Mouse (Mus musculus): Measurements from ENCODE around the gene Adamts7. TPM values are rescaled to one million over a fixed set of nuclear protein-coding genes. Genes with fewer than 3 reads are reported as not detected.
A peak's percentile ranks its signal among the peaks of the same experiment; 100 is the strongest.

Gene Adamts7
- total and polyA plus RNA-seq, 2 experiments from 2014 or later = 8.3 to 34.4 TPM

DNA sequence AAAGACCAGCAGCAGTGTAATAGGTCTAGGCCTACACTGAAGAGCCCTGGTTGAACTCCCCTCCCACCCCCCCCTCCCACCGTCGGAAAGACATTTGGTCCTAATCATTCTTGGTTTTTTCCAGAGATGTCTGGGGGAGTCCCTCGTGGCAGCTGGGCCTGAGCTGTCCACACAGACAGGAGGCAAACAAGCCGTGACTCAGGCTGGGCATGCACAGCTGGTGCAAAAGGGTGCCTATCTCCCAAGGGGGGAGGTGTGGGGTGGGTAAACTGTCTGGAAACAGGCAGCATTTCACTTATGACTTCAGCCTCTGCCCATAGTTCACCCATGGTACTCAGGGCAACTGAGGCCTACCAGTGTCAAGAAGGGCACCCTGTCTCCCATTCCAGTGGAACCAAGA is 38.7 kb downstream of the Adamts7 start:
- TF ChIP-seq CTCF (IDR thresholded peaks at IDR 0.05; ENCODE audit: low read depth) (no peak), EP300 (IDR thresholded peaks at IDR 0.05; ENCODE audit: low read depth) (no peak)
- Histone ChIP-seq H3K9ac (replicated peaks; ENCODE audit: low read depth, low read length) (no peak overlapping the region), H3K27me3 (ENCODE audit: control insufficient read depth, insufficient read depth, low read length) (no peaks in the 10 kb centered on the region), H3K36me3 (replicated peaks; ENCODE audit: control insufficient read depth, insufficient read depth, low read length) (0 out of 2 replicates have a peak, but pooled peaks cover 28% of the 10 kb centered on the region), H3K27ac (ENCODE audit: low read depth) (no peak overlapping the region), H3K4me2 (ENCODE audit: low read depth, low read length) (no peak overlapping the region), H3K9me3 (replicated peaks; ENCODE audit: control insufficient read depth, low read length) (no peaks in the 10 kb centered on the region), H3K4me3 (ENCODE audit: low read depth, low read length) (no peak overlapping the region), H3K4me1 (ENCODE audit: control insufficient read depth, insufficient read depth) (peaks cover 29% of the 10 kb centered on the region)
- WGBS = 49% methylated on average over 4 of the region's 4 CpGs
- no peak for ATAC-seq (ENCODE audit: insufficient read depth, low read depth)
- DNase-seq (ENCODE audit: low spot score) = no peak

GRCm38 (mm10) chr9:90203233-90203632 is 40.4 kb downstream of the Adamts7 start:
- DNase-seq (ENCODE audit: low spot score) (no peak), ATAC-seq (ENCODE audit: insufficient read depth, low read depth) (no peak)
- 89% methylated on average over 5 of the region's 5 CpGs for WGBS
- Histone ChIP-seq H3K4me3 (ENCODE audit: low read depth, low read length) (no peak overlapping the region), H3K9me3 (replicated peaks; ENCODE audit: control insufficient read depth, low read length) (no peaks in the 10 kb centered on the region), H3K9ac (replicated peaks; ENCODE audit: low read depth, low read length) (no peak overlapping the region), H3K36me3 (replicated peaks; ENCODE audit: control insufficient read depth, insufficient read depth, low read length) (peaks cover 28% of the 10 kb centered on the region; the same call in 1 of the 2 replicates), H3K4me1 (ENCODE audit: control insufficient read depth, insufficient read depth) (peaks cover 16% of the 10 kb centered on the region), H3K4me2 (ENCODE audit: low read depth, low read length) (no peak overlapping the region), H3K27ac (ENCODE audit: low read depth) (no peak overlapping the region), H3K27me3 (ENCODE audit: control insufficient read depth, insufficient read depth, low read length) (no peaks in the 10 kb centered on the region)
- TF ChIP-seq CTCF (IDR thresholded peaks at IDR 0.05; ENCODE audit: low read depth) (no peak), EP300 (IDR thresholded peaks at IDR 0.05; ENCODE audit: low read depth) (no peak)

GRCm38 (mm10) chr9:90204396-90204915 is 41.6 kb downstream of the Adamts7 start:
- no peak overlapping the region for H3K4me2 ChIP-seq (ENCODE audit: low read depth, low read length)
- no peak overlapping the region for H3K4me3 ChIP-seq (ENCODE audit: low read depth, low read length)
- ATAC-seq (ENCODE audit: insufficient read depth, low read depth) = peak; percentile 37; the same call in 1 of the 2 replicates
- peaks cover 32% of the 10 kb centered on the region for H3K36me3 ChIP-seq (replicated peaks; ENCODE audit: control insufficient read depth, insufficient read depth, low read length)
- H3K4me1 ChIP-seq (ENCODE audit: control insufficient read depth, insufficient read depth) = peaks cover 4% of the 10 kb centered on the region
- H3K27ac ChIP-seq (ENCODE audit: low read depth) = no peak overlapping the region
- DNase-seq (ENCODE audit: low spot score) = no peak
- 52% methylated on average over 8 of the region's 8 CpGs for WGBS
- H3K9me3 ChIP-seq (replicated peaks; ENCODE audit: control insufficient read depth, low read length) = no peaks in the 10 kb centered on the region
- no peaks in the 10 kb centered on the region for H3K27me3 ChIP-seq (ENCODE audit: control insufficient read depth, insufficient read depth, low read length)
- no peak overlapping the region for H3K9ac ChIP-seq (replicated peaks; ENCODE audit: low read depth, low read length)
- peak; percentile 46 for TF ChIP-seq CTCF (IDR thresholded peaks at IDR 0.05; ENCODE audit: low read depth)
- TF ChIP-seq EP300 (IDR thresholded peaks at IDR 0.05; ENCODE audit: low read depth) = no peak

GRCm38 (mm10) chr9:90206500-90206899 is 43.6 kb downstream of the Adamts7 start:
- no peaks in the 10 kb centered on the region for H3K27me3 ChIP-seq (ENCODE audit: control insufficient read depth, insufficient read depth, low read length)
- no peak overlapping the region for H3K4me3 ChIP-seq (ENCODE audit: low read depth, low read length)
- H3K9me3 ChIP-seq (replicated peaks; ENCODE audit: control insufficient read depth, low read length) = no peaks in the 10 kb centered on the region
- TF ChIP-seq EP300 (IDR thresholded peaks at IDR 0.05; ENCODE audit: low read depth) = no peak
- peak; percentile 95 for TF ChIP-seq CTCF (IDR thresholded peaks at IDR 0.05; ENCODE audit: low read depth)
- ATAC-seq (ENCODE audit: insufficient read depth, low read depth) (0 out of 2 replicates have a peak, but pooled peaks have one; percentile 34), DNase-seq (ENCODE audit: low spot score) (peak; percentile 66)
- WGBS = 36% methylated on average over 2 of the region's 2 CpGs
- peaks cover 29% of the 10 kb centered on the region for H3K36me3 ChIP-seq (replicated peaks; ENCODE audit: control insufficient read depth, insufficient read depth, low read length)
- no peak overlapping the region for H3K4me2 ChIP-seq (ENCODE audit: low read depth, low read length)
- H3K4me1 ChIP-seq (ENCODE audit: control insufficient read depth, insufficient read depth) = no peaks in the 10 kb centered on the region
- no peak overlapping the region for H3K9ac ChIP-seq (replicated peaks; ENCODE audit: low read depth, low read length)
- no peak overlapping the region for H3K27ac ChIP-seq (ENCODE audit: low read depth)

GRCm38 (mm10) chr9:90207808-90208207 is 44.9 kb downstream of the Adamts7 start:
- Histone ChIP-seq H3K4me3 (ENCODE audit: low read depth, low read length) (no peak overlapping the region), H3K27me3 (ENCODE audit: control insufficient read depth, insufficient read depth, low read length) (no peaks in the 10 kb centered on the region), H3K9me3 (replicated peaks; ENCODE audit: control insufficient read depth, low read length) (no peaks in the 10 kb centered on the region), H3K4me2 (ENCODE audit: low read depth, low read length) (no peak overlapping the region), H3K9ac (replicated peaks; ENCODE audit: low read depth, low read length) (no peak overlapping the region), H3K27ac (ENCODE audit: low read depth) (no peak overlapping the region), H3K4me1 (ENCODE audit: control insufficient read depth, insufficient read depth) (no peaks in the 10 kb centered on the region), H3K36me3 (replicated peaks; ENCODE audit: control insufficient read depth, insufficient read depth, low read length) (peaks cover 23% of the 10 kb centered on the region)
- 85% methylated on average over 8 of the region's 8 CpGs for WGBS
- TF ChIP-seq CTCF (IDR thresholded peaks at IDR 0.05; ENCODE audit: low read depth) = no peak
- TF ChIP-seq EP300 (IDR thresholded peaks at IDR 0.05; ENCODE audit: low read depth) = no peak
- ATAC-seq (ENCODE audit: insufficient read depth, low read depth) (no peak), DNase-seq (ENCODE audit: low spot score) (no peak)

GRCm38 (mm10) chr9:90208655-90209054 is 45.8 kb downstream of the Adamts7 start:
- Histone ChIP-seq H3K36me3 (replicated peaks; ENCODE audit: control insufficient read depth, insufficient read depth, low read length) (peaks cover 17% of the 10 kb centered on the region), H3K9ac (replicated peaks; ENCODE audit: low read depth, low read length) (no peak overlapping the region), H3K27ac (ENCODE audit: low read depth) (no peak overlapping the region), H3K9me3 (replicated peaks; ENCODE audit: control insufficient read depth, low read length) (no peaks in the 10 kb centered on the region), H3K4me2 (ENCODE audit: low read depth, low read length) (no peak overlapping the region), H3K27me3 (ENCODE audit: control insufficient read depth, insufficient read depth, low read length) (no peaks in the 10 kb centered on the region), H3K4me3 (ENCODE audit: low read depth, low read length) (no peak overlapping the region), H3K4me1 (ENCODE audit: control insufficient read depth, insufficient read depth) (peaks cover 5% of the 10 kb centered on the region)
- TF ChIP-seq CTCF (IDR thresholded peaks at IDR 0.05; ENCODE audit: low read depth) (no peak), EP300 (IDR thresholded peaks at IDR 0.05; ENCODE audit: low read depth) (no peak)
- ATAC-seq (ENCODE audit: insufficient read depth, low read depth) (no peak), DNase-seq (ENCODE audit: low spot score) (no peak)
- 81% methylated on average over 6 of the region's 6 CpGs for WGBS
